Mouse (Mus musculus) retina, postnatal 1 day (tissue): Measurements from ENCODE around the gene Crls1.

ENCODE experiments used
- DNase-seq: peaks from one replicate; pipeline ENCODE4 v3.0.0-alpha.2; 2012

The Crls1 gene

DNA sequence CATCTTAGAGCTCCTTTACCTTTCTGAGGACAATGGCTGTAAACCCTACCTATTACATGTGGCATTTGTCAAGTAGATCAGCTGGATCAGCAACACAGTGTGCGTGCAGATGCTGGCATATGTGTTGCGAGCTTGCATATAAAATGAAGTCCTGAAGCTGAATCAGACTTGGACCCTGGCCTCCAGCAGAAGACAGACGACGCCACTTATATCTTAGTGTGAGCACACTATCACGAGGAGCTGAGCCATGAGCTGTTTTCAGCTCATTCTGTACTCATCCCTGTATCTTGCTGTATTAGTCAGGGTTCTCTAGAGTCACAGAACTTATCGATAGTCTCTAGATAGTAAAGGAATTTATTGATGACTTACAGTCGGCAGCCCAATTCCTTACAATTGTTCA, 38.8 kb downstream of the Crls1 start:
- DNase-seq, result no peak

DNA sequence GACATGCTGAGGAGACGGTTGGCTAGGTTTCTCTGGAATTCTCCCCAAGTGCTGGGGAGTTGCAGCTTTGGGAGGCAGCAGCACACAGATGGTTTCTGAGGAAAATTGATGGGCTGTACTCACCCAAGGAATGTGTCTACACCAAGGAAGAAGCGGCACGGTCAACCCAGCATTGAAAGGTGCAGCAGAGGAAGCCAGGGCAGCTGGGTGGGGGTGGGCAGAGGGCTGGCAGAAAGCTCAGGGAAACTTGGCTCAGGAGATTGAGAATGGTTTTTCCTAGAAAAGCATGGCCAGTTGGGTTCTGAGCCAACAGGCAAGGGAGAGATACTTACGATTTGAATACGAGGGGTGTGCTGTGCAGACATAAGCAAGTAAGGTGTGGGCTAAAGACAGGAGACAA, 47.4 kb downstream of the Crls1 start:
- DNase-seq, result no peak

DNA sequence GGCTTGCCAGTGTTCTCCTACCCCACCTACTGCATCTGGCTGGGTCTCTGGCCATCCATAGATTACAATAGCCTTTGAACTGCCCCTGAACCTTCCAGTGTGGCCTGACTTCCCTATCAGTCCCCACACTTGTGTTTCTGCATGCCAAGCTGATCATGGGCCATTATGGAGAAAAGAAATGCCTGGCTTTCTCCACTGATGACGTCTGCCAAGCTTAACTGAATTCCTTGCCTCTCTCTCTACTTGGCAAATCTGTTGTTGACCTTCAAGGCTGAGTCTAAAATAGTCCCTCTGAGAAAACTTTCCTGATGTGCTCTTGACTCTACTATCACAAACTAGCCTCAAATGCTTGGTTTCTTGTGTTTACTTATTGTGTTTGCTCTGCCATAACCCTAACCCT, 51.7 kb downstream of the Crls1 start:
- no peak for DNase-seq

DNA sequence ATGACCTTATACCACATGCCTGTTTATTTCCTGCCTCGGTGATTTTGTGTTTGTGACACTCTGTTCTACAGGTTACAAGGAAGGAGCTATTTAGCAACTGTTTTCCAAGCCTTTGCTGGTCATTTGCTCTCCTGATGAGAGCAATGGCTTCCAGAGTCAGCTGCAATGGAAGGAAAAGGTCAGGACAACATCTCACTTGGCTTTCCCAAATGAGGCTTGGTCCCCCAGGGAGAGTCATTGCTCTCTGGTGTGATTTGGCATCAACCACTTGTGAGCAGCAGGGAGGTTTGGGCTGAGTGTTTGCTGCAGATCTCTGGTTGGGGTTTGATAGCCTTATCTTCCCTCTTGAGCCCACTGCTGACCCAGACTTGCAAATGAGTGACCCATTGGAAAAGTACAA, 54.1 kb downstream of the Crls1 start:
- DNase-seq, result no peak

DNA sequence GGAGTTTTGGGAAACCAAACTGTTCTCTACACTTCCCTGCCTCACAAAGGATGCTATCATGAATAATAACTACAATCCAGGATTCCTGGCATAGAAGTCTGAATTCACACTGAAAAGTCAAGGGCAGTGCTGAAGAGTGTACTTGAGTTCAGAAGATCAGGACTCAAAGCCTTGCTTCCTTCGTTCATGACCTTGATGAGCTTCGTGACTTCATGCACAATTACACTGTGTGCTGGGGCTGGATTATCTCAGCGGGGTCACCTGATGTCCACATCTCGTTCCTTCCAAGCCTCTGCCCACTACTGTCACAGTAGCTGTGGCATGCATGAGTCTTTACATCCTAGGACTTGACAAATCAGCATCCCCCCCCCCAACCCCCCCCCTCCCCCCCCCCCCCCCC, 55.2 kb downstream of the Crls1 start:
- no peak for DNase-seq

DNA sequence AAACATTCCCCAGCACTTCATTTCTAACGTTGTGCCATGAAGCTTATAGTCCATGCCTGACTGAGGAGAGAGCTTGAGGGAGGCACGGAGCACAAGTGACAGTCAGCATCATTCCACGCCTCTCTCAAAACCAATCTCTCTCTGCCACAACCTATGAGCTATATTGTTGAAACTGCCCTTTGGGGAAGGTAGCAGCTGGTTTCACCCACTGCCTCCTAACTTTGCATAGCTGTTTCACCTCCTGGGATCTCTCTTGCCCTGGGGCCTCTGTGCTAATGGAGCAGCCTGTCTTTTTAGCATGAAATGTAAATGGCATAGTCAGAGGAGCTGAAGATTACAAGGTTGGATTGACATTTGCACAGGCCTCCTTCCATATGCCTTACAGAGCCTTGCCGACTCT, 55.6 kb downstream of the Crls1 start:
- DNase-seq, result peak; percentile 55

DNA sequence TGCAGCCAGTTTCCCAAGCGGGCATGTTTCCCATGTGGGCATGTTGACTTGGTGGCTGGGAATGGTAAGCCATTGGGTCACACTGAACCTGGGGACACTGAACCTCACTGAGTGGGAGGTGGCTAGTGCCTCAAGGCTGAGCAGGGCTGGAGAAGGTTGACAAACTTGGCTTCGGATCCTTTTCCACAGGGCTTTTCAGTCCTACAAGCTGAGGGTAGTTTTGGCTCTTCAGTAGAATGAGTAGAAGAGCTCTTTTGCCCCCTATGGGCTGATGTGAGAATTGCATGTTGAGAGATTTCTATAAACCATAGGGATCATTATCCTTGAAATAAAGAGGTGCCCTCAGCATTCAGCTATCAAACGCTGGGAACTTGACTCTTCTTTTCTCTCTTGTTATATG, 57.0 kb downstream of the Crls1 start:
- peak; percentile 76 for DNase-seq

DNA sequence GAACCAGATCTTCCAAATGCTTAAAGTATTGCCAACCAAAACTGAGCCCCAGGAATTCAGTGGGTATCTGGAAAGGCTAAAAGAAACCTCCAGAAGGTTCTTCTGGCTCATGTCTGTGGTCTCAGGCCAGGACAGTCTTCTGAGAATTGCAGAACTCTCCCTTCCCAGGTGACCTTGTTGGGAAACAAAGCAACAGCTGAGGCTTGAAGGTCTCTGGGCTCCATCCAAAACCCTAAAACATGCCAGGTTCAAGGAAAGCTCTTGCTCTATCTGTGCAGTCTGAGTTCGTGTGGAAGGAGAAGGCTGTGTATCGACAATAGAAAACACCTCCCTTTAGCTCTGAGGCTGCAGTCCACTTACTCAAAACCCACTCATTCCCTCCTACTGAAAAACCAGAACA, 58.5 kb downstream of the Crls1 start:
- no peak for DNase-seq

DNA sequence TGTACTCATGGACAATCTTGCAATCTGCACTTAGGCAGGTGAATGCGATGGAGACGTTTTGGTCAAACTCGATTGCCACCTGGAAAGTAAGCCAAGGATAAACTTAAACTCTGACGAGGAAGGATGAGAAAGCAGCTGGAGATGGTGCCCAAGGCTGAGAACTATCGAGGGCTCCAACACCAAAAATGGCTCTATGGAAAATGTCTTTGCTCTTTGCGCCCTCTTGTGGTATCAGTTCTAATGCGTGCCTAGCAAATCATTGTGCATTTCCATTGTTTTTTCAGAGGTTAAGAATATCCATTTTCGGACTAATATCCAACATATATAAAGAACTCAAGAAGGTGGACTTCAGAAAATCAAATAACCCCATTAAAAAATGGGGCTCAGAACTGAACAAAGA, 60.3 kb downstream of the Crls1 start:
- peak; percentile 62 for DNase-seq

DNA sequence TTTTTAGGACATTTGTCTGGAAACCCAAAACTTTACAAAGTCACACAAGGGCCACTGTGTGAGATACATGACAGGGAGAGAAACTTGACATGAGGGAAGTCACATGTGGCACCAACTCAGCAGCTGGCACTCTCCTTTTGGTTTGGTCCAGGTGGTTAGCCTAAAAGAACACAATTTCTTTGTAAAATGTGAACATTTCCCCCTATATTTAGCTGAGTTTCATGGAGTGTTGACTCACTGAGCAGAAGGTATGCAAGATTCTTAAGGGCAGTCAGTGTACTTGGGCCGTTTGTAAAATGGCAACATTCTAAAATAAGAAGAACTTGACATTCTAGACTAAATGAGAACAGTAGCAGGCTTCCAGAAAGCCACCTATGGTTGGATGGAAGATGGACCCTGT, 68.3 kb downstream of the Crls1 start:
- DNase-seq, result no peak
